Mouse (Mus musculus) skeletal muscle tissue, postnatal 0 days (tissue): ENCODE measurements around the gene Zbtb48. TPM values are rescaled to one million over a fixed set of nuclear protein-coding genes. Genes with fewer than 3 reads are reported as not detected.

Source experiments
- polyA plus RNA-seq: library from polyadenylated mRNA; unstranded; fragments of >200 nt; fragmentation: Nextera tagmentation; extraction: Ambion mirVana; gene quantifications from 2 replicates; pipeline ENCODE4 v1.2.1, GENCODE M21; 2015

Gene Zbtb48
- 5.7 and 7.2 TPM in 2 replicates for polyA plus RNA-seq

GRCm38 (mm10) chr4:152027524-152027923 lies at the start of gene Zbtb48:
Gene Zbtb48 (minus strand): TSS chr4:152027671.

DNA sequence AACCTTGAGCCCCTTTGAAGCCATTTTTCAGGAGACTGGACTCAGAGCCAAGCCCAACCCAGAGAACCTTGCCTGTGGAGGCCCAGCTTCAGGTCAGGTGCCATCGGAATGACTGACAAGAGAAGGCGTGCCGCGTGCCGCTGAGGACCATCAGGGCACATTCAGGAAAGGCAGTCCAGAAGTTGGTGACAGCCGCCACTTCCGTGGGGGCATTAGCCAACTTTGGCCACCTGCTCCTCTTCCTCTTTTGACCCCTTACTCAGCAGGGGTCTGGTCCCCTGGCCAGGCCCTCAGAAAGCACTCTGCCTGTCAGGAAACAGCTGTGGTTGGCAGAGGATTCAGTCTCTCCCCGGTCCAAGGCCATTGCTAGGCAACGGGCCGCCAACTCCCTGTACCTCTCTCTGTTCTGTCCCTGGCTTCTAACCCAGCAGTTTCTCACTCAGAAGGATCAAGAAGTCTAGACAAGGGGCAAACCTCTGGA lies 44.7 kb upstream of the Zbtb48 start, which contains the start of gene Plekhg5:
Plekhg5 (plus strand) TSS at position 378 of the 481 bp plus-strand sequence.

GRCm38 (mm10) chr4:152038985-152039830 lies 11.7 kb upstream of the Zbtb48 start, which contains the start of gene Nol9:
Gene Nol9 (plus strand): TSS chr4:152039321.

GRCm38 (mm10) chr4:152038225-152038984 lies 10.9 kb upstream of the Zbtb48 start, which contains the start of gene Tas1r1:
Gene Tas1r1 (minus strand): TSS chr4:152038568.

DNA sequence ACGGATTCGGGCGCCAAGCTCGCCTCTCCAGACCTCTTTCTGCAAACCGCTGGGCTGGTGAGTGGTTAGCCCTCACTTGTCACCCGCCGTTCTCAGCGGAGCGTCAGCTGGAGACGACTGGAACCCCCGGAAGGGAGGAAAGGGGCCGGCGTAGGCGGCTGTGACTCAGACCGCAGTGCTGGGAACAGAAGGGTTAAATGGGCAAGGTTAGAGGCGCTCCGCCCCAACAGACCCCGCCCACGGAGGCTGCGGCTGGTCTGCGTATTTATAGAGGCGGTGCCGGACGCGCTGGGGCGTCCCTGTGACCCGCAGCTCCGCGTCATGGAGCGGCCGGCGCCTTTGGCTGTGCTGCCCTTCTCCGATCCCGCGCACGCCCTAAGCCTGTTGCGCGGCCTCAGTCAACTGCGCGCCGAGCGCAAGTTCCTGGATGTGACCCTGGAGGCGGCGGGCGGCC lies 18.8 kb downstream of the Zbtb48 start, which contains the start of gene Klhl21:
Klhl21 (plus strand) TSS at position 182 of the 454 bp plus-strand sequence.

GRCm38 (mm10) chr4:151996173-151996950 lies 31.1 kb downstream of the Zbtb48 start, which contains the start of gene Phf13:
Gene Phf13 (minus strand): TSS chr4:151996258.

GRCm38 (mm10) chr4:151988342-151989109 lies 38.9 kb downstream of the Zbtb48 start, which contains the start of gene Thap3:
Gene Thap3 (minus strand): TSS chr4:151988997.

Other genes with a start within 250 kb of the Zbtb48 start
- 161 and 184 TPM in 2 replicates for gene Camta1, start 165.8 kb downstream of the Zbtb48 start, polyA plus RNA-seq
- gene Dnajc11, start 94.0 kb downstream of the Zbtb48 start, polyA plus RNA-seq = 39.6 and 40.2 TPM in 2 replicates
- 64.5 and 70.0 TPM in 2 replicates for gene Thap3, start 38.7 kb downstream of the Zbtb48 start, polyA plus RNA-seq
- gene Phf13, start 31.4 kb downstream of the Zbtb48 start, polyA plus RNA-seq = 13.1 and 13.8 TPM in 2 replicates
- gene Klhl21, start 18.9 kb downstream of the Zbtb48 start, polyA plus RNA-seq = 30.0 and 33.1 TPM in 2 replicates
- 3.2 and 4.5 TPM in 2 replicates for gene Tas1r1, start 10.9 kb upstream of the Zbtb48 start, polyA plus RNA-seq
- gene Nol9, start 11.7 kb upstream of the Zbtb48 start, polyA plus RNA-seq = 8.6 and 8.7 TPM in 2 replicates
- 9.2 and 10.1 TPM in 2 replicates for gene Plekhg5, start 44.8 kb upstream of the Zbtb48 start, polyA plus RNA-seq
- 0.28 and 0.49 TPM in 2 replicates for gene Tnfrsf25, start 88.3 kb upstream of the Zbtb48 start, polyA plus RNA-seq
- 1.1 TPM in 2 replicates for gene Espn, start 124.7 kb upstream of the Zbtb48 start, polyA plus RNA-seq
- not detected in 2 replicates for gene Hes2, start 131.2 kb upstream of the Zbtb48 start, polyA plus RNA-seq
- 21.3 and 23.8 TPM in 2 replicates for gene Acot7, start 150.5 kb upstream of the Zbtb48 start, polyA plus RNA-seq
- 8.8 and 11.8 TPM in 2 replicates for gene Gpr153, start 246.6 kb upstream of the Zbtb48 start, polyA plus RNA-seq